Mouse (Mus musculus): Measurements from ENCODE around the gene Cwf19l2.

Cwf19l2 gene

GRCm38 (mm10) chr9:3403251-3404208 lies at the start of gene Cwf19l2:
TSS of gene Cwf19l2 (plus strand) at chr9:3403592.
- peak; percentile 97 for DNase-seq (ENCODE audit: low read depth, low spot score)

DNA sequence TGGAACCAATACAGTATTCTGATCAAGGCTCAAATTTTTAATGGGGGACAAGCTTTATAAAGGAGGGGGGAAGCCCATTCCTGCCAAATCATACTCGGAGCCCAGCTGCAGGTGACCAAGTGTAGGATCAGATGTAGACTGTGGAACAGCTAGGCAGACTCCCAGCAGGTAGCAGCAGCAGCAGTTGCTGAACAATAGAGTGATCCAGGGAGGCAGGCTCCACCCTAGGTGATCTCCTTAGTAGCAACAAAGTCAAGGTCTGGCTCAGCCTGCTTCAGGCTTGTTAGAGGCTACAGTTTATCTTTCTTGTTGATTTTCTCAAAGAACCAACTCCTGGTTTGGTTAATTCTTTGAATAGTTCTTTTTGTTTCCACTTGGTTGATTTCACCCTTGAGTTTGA lies 27.1 kb upstream of the Cwf19l2 start:
- DNase-seq (ENCODE audit: low read depth, low spot score): peak; percentile 93

GRCm38 (mm10) chr9:3404372-3404771 lies 980 bp downstream of the Cwf19l2 start:
- DNase-seq (ENCODE audit: low read depth, low spot score): peak; percentile 65

DNA sequence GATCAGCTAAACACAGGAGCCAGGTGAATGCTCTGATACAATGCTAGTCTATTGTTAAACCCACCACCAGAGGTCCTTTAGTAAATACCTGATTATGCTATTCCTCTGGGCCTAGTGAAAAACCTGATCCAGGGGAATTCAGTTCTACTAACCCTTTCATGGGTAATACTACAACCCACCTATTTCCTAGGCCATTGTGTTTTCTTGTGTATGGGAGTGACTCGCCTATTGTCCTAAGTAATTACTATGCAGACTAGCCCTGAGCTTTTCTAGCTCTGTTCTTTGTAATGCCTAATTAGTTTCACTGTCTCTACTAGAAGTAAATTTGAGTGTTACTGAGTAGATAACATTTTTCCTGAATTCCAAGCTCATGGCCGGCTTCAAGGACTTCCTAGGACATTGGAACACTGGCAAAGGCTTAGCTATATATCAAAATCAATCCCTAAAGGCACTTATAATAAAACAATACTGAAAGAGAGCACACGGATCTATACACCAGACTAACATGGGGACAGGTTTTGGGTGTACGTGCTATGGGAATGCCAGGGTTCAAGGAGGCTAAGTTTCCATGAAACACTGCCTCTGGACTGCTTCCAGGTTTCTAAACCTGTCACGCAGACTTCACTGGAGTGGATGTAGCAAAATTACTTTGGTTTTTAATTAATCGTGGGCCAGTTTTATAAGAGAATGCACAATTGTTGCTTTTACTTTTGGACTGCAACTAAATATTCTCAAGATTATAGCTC lies 36.3 kb downstream of the Cwf19l2 start:
- peak; percentile 98 for DNase-seq (ENCODE audit: low read depth, low spot score)

- DNase-seq (ENCODE audit: low read depth, low spot score): no peak
Measured at GRCm38 (mm10) chr9:3471897-3472296, 68.5 kb downstream of the Cwf19l2 start.

GRCm38 (mm10) chr9:3518645-3519044 lies 115.3 kb downstream of the Cwf19l2 start:
- DNase-seq (ENCODE audit: low read depth, low spot score): no peak

- no peak for DNase-seq (ENCODE audit: low read depth, low spot score)
Measured at GRCm38 (mm10) chr9:3519178-3519577, 115.8 kb downstream of the Cwf19l2 start.

DNA sequence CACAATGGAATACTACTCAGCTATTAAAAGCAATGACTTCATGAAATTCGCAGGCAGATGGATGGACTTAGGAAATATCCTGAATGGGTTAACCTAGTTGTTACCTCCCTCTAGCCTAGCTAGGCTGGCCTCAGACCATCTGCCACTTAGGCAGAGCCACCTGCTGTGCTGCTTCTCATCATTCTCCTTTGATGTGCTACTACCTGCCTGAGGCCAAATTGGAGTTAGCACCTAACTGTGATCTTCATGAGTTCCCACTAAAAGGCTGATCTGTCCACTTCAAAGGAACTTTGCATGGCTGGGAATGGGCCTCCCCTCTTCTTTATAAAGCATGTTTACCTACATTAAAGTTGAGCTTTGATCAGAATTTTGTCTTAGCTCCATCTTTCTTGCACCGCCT lies 117.6 kb downstream of the Cwf19l2 start:
- no peak for DNase-seq (ENCODE audit: low read depth, low spot score)
